Mouse (Mus musculus): Measurements from ENCODE around the gene Macrod1. TPM values are rescaled to one million over a fixed set of nuclear protein-coding genes. Genes with fewer than 3 reads are reported as not detected.
A peak's percentile ranks its signal among the peaks of the same experiment; 100 is the strongest.

The Macrod1 gene
- total RNA-seq, 4 experiments from 2014 or later: 27.7 to 64.8 (median 40.3) TPM

DNA sequence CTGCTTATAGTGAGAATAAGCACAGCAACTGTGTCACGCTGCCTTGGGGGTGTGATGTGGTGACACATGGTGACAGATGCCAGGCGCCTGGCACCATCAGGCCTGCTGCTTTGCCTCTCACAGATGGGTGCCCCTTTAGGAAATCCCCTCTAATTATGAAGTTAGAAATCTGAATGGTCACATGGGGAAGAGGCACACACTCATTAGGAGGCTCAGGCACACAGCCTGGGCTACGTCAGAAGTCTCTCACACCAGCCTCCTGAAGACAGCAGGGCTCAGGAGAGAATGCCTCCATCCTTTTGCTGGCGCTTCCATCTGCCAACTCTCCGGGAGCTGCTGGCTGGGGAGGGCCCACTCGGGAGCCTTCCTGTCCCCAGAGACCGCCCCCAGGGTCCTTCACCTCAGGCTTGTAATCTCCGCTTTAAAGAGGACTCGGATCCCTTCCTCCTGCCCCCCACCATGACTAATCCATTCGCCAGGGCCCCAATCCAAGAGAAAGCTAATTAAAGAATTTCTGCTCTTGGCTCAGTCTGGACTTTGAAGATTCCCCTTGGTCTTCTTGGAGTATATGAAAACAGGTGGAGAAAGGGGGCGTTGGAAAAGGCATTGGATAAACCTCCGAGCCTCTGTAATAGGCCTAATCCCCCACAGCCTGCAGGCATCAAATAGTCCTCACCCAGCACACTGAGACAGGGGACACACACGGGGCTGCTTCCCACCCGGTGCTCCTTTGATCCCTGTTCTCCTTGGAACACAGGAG, 26.6 kb downstream of the Macrod1 start:
- no peak for DNase-seq

DNA sequence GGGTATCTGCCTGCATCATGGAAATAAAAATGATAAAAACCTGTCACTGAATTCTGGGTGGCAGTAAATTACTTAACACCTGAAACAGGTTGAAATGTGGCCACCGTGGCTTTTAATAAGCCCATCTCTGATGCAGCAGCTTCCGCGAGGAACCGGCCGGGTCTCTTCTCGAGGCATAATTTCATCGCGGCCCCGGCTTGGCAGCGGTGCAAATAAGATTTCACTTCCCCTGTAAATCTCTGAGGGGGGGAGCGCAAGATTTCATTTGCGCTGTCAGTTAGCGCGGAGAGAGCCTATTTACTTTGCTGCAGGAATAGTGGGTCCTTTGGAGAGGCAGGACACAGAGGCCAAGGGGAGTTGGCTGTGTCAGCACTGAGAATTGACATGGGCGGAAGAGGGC, 28.1 kb downstream of the Macrod1 start:
- no peak for DNase-seq

DNA sequence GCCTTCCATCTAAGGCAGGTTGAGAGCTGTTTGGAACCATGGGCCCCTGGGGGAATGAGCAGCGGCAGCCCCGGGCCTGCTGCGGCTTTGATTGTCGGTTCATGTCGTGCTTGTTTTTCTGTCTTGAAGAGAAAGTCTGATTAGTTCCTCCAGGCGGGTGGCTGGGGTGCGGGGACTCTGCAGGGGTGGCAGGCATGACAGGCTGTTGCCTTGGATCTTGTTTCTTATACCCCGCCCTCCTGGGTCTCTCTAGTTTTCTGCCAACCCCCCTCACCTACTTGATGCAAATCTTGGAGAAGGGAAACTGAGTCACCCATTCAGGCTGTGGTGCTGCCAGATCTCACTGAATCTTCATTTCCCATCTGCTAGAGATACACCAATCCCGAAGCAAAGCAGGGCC, 31.9 kb downstream of the Macrod1 start:
- no peak for DNase-seq

DNA sequence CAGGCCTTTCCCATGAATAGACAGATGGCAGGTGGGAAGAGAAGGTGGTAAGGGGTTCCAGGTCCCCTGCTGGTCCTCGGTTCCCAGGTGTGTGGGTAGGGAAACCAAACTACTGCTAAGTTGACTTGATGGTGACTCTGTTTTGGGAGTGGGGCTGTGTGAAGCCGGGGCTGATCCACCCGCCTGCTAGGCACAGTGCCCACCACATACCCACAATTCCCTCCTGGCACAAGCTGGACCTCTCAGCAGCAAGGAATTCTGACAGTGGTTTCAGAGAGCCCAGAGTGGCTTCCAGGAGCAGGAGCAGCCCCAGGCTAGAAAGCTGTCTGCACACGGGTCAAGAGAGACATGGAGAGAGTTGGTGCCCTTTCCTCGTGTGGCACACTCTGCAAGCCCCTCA, 32.4 kb downstream of the Macrod1 start:
- DNase-seq: no peak

DNA sequence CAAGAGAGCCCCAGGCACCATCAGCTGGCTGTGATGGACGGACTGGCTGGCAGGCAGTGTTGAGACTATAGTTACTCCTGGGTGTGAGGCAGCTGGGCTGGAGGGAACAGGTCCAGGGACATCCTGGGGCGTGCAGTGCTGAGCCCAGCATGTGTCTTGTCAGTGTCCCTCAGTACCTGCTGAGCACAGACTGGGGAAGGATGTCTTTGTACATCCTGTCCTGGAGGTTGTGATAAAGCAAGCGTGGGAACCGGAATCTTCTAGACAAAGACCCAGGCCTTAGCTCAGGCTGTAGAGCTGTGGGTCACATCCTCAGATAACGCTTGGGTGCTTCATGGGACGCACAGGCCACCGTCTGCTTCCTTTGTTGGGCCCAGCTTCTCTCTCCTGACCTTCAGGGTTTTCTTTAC, 33.2 kb downstream of the Macrod1 start:
- DNase-seq: no peak

DNA sequence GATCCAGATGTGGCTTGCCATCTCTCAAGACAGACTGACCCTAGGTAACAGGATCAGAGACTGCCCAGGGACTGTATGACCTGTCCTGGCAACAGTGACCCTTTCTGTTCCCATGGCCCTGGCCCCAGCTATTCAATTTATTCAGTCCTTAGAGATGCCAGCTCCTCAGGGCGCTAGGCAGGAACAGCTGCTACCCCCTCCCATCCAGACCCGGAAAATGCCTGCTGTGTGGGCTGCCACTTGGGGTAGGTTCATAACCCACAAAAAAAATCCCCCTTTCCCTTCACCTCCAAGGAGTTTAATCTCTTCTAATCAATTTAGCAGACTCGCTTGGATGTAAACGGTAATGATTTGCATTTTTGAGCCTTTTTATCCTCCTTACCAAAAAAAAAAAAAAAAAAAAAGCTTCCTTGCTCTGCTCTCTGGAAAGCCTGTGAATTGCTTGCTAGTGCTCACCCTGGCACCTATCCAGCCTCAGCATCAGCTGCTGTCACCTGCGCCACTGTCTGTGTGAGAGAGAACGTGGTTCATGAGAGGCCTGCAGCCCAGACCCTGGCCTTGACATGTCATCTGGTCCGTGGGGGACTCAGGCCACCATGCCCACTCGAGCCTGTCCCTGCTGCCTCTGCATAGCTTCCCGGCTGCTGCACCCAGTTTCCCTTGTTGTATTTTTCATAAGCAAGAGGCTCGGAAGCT, 33.9 kb downstream of the Macrod1 start:
- DNase-seq: no peak

DNA sequence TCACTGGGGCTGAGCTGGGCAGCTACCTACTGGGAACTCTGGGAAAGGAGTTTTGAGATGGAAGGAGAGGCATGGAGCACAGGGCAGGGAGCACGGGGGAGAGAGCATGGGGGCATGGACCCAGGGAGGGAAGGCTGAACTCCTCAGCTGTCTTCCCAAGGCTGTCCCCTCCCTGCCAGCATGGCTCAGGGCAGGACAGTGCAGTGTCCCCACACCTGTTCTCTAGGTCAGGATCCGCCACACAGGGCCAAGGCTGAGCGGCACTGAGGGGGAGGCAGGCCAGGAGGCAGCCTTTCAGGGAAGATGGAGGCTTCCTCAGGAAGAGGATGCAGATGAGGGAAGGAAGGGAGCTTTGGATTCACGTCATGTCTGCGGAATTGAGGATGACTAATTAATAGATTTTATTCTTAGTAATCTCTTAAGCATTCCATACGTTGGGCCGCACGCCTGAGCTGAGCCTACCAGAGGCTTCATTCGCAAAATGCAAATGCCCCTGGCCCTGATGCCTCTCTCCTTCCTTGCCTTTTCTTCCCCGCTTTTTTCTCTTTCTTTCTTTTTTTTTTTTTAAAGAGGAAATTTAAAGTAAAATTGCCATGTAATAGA, 34.9 kb downstream of the Macrod1 start:
- no peak for DNase-seq

DNA sequence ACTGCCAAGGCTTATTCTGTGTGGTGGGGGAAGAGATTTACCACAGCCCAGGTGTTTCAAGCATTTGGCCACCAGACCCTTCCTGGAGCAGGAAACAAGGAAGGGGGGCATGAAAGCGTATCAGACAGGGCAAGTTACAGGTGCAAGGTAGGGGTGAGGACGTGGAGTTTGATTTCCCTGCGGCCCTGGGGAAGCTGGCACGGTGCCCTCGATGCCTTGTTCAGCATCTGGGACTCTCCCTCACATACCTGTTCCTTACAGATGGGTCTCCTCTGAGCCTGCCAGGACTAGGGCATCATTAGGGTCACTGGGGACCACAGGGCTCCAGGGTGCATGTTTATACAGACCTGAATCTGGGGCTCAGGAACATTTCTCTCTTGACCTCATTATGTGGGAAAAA, 36.1 kb downstream of the Macrod1 start:
- DNase-seq: no peak

DNA sequence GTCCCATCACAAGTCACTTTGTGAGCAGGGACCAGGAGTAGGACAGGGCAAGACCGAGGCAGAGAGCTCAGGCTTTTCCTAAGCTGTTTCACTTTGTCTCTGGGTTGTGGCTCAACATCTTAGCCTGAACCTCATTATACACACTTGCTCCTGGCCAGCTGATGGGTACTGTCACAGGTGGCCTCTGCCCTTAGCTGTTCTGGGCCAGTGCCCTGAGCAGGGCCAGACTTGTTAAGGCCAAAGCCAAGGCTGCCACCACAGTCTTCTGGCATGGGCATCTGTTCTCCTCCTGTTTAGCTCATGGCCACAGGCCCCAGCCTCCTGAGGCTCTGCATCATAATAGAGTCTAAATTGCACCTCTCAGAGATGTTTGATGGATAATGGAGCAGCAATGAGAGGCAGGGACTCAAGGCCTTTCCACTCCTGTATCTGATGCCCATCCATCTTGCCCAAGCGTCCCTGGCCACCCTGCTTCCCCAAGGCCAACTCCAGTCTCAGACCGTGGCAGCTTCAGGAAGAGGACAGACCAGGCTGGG, 43.1 kb downstream of the Macrod1 start:
- peak; percentile 58 for DNase-seq

DNA sequence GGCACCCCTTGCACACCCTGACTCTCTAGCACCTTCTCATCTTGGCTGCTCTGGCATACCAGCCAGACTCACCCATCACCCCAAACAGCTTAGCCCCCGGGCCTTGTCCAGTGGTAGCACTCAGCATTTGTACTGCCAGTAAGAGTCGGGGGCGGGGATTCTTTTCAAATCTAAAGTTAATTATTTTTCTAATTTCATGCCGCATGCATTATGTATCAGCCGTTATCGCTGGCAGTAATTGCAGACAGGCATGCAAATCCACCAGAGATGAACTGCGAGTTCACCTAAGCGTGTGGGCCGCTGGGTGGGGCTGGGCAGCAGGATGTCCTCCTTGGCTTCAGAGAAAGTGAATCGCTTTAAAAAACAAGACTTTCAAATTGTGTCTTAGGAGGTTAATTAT, 45.4 kb downstream of the Macrod1 start:
- DNase-seq: no peak

DNA sequence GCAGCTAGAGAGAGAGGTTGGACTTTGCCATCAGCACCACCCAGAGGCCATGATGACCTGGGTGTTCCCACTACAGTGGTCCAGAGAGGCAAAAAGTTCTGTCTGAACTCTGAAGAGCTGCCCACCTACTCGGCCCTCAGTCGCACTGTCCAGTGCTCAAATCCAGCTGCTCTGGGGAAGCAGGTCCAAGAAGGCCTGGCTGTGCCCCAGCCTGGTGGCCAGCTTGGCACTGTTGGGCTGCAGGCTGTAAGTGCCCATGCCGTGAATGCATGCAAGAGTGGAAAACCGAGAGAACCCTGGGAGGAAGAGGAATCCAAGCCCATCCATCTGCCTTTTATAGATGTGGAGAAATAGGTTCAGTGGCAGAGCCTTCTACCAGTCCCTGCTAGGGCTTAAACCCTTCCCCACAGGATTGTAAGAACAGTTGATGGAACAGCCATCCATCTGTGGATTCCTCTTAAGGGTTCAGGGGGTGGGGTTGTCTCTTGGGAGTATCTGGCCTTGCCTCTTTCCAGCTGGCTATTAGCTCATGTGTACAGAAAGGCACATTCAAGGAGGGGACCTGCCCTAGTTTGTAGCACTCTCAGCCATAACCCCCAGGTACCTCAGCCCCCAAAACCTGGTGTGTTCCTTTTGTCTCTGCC, 46.9 kb downstream of the Macrod1 start:
- DNase-seq: no peak

DNA sequence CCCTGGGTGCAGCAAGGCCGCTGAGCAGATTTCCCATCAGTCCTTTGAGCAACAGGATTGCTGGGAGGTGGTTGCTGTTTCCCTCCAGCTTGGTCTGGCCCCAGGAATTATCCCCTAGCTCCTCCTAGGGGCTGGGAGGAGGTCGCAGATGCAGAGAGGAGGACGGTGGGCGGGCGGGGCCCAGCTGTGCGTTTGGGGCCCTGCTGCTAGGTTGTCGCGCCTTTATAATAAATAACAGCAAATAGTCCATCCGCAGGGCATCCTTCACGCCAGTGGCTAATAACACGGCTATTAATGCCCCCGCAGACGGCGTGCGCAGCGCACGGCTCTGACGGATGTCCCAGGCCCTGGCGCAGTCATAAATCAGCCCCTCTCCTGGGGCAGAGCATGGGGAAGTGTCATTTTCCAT, 47.4 kb downstream of the Macrod1 start:
- no peak for DNase-seq

DNA sequence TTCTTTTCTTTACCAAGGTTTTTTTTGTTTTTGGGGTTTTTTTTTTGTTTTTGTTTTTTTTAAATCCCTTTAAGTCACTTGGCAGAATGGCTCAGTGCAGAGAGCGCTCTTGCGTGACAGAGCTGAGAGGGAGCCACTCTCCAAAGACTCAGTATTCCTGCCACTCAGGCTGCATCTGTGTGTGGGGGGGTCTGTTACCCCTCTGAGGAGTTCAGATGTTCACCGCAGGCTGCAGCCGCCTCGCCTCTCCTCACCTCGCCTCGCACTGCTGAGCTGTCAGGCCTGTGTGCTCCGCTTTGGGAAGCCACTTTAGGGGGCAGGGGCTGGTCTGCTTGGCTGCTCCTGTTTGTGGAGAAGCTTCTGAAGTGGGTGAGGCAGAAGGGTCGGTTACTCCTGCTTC, 48.9 kb downstream of the Macrod1 start, which contains the start of gene Flrt1:
Flrt1 (minus strand) TSS at position 186 of the 400 bp plus-strand sequence.
- DNase-seq: no peak

DNA sequence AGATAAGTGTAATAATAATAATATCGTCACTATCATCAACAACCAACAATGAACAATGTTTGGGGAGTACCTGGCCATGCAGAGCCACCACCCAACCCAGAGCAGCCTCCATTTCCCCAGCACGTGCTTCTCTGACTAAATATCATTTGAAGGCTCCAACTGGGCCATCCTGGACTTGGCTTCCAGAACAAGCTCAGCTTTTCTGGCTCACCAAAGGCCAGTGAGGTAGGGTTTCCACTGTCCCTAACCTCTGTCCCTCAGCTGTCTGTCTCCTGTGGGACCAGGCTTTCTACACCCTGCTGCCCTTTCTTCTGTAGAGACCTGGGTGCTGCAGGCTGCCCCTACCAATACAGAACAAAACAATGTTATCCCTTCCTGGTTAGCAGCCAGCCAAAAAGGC, 50.0 kb downstream of the Macrod1 start:
- DNase-seq: no peak

DNA sequence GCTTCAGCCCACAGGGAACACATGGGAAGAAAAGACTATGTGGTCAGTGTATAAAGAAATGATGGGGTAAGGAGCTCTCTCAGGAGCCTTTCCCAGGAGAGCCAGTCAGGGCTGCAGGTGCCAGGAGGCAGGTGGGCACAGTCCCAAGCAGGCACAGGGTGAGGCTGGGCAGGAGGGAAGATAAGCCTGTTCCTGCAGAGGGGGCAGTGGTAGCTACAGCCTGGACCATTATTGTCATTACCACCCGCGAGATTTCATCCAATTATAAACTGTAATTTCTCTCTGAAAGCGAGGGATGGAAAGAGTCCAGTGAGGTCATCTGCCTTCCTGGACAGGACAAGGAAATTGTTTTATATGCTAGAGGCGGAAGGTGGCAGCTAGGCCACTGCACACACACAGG, 50.6 kb downstream of the Macrod1 start:
- no peak for DNase-seq

DNA sequence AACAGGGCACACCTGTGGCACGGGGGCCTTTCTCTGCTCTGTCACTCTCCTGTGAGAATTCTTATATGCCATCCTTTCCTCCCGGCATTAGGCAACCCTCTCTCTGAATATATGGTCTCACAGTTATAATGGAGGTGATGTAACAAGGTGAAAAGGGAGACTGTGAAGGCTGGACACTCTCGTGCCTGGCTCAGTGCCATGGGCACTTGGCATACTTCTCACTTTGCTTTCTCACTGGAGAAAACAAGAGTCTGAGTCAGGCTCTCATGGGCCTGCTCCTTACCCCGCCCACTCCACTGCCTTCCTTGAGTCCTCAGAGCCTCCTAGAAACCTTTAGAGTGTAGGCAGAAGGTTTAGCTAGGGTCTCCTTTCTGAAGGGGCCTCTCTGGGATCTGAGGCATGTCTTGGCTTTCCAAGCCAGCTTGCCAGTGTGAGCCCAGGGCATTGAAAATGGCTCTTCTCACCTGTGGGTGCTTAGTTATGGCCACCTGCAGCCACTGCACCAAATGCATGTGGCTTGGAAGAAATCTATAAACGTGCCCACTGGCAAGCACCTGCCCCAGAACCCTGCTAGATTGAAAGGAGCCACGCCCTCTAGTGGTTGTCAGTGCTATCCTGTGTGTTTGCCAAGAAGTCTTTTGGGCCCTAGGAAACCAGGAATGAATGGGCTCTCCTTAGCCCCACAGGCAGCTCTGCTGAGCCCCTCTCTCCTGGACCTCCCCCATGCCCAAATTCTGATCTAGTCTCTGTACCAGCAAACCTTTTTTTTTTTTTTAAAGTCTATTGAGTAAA, 51.7 kb downstream of the Macrod1 start:
- DNase-seq: peak; percentile 32

DNA sequence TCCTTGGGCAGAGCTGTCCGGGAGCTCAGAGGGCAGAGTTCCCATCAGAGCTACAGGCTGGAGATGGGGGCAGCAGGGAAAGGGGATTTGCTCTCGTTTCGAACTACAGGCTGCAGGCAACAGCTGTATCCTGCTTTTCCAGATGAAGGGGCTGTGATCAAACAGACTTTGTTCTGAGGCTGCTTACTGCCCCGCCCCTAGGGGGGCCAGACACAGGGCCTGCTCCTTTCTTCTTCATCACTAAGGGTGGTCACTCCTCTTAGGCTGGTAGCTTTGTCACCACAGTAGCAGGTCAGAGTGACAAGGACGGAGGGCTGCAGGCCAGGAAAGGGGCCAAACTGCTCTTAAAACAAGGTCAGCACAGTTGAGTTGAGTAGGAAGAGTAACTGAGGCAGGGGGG, 53.5 kb downstream of the Macrod1 start:
- DNase-seq: no peak

DNA sequence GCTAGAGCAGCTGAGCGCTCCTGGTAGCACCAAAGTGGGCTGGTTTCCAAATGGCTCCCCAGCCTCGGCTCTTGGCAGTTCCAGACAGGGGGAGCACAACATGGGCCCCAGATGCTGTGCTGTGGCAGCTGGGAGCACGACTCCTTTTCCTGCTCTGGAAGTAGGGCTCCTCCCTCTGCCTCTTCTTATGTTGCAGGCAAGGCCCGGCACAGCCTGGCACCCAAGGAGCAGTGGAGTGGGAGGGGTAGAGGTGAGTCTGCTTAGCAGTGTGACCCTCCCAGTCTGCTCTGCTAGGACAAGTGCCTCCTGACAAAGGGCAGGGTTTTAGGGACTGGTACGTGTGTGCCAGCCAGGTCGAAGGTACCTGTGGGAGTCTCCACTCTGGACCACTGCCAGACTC, 54.3 kb downstream of the Macrod1 start:
- no peak for DNase-seq

DNA sequence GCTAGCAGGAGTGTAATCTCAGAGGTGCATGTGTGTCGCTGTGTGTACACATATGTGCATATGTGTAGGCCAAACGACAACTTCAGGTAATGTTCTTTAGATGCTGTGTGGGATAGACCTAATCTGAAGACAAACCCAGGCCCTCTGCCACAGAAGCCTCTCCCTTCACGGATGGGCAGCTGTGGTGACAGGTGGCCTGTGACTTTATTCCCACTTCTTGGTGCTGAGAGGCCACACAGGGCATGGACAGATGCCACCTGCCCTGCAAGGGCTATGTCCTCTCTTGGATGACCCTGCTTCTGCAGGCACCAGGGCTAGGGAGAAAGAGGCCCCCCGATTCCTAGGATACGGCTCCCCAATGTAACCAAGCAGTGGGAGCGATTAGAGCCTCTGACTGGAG, 54.7 kb downstream of the Macrod1 start:
- no peak for DNase-seq

DNA sequence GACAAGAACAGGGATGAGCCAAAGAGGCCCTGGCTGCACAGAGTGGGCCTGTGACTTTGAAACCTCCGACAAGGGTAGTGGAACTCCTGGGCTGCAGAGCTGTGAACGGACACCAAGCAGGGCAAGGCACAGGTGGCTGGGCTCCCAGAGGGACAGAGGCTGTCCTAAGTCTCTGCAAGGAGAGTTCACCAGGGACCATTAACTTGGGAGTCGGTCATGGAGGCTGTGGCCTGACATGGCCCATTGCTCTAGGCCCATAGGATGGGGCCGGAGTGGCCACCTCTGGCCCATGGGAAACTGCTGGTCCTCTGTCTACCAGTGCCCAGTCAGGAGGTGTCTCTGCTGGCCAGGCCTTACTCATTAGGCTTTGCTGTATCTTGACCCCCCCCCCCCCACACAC, 55.1 kb downstream of the Macrod1 start:
- DNase-seq: no peak

DNA sequence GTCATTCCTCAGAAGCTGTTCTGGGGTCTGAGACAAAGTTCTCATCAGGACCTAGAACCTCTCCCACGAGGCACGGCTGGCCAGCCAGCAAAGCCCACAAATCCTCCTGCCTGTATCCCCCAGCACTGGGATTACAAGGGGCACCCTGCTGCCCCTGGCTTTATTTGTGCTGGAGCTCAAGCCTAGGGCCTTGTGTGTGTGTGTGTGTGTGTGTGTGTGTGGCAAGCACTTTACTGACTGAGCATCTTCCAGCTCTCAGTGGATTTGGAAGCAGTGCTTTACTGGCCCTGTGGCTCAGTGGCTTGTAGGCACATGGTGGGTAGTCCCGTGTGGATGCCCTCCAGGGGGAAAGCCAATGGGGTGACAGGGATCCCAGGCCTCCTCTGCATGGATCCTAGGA, 56.0 kb downstream of the Macrod1 start:
- DNase-seq: no peak

DNA sequence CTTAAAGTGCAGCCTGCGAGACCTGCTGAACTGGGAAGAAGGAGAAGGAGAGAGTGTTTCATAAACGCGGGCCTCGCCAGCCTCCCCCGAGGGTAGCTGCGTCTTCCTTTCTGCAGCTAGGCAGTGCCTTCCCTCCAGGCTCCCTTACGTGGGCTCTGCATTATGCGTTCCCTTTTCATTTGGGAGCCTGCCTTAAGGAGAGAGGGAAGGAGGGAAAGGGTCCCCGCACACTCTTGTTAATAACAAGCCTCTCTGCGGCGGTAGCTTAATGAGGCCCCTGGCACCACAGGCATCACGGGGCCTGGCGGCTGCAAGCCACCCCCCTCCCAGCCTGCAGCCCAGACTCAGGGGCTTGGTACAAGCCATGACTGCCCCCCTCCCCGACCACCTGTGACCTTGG, 57.0 kb downstream of the Macrod1 start:
- no peak for DNase-seq

Data from adrenal gland, adult 8-10 months (tissue).